Mouse (Mus musculus) E14TG2a.4 (cell line): Measurements from ENCODE around the gene Zfhx3.

Source experiments
- H3K27me3 ChIP-seq: 2 replicates; pipeline ENCODE4 v1.6.1; 2014; ENCODE audit warnings: low read length, control low read depth; ENCODE audit not compliant: insufficient read depth
- H3K36me3 ChIP-seq: 2 replicates; pipeline ENCODE4 v1.6.1; 2014; ENCODE audit warnings: low read length, control low read depth; ENCODE audit not compliant: insufficient read depth
- H3K4me1 ChIP-seq: replicated peaks from 2 replicates; pipeline ENCODE4 v1.6.1; 2014; ENCODE audit warnings: low read depth, low read length, control low read depth
- H3K4me3 ChIP-seq: replicated peaks from 2 replicates; pipeline ENCODE4 v1.5.1; 2014; ENCODE audit warnings: mild to moderate bottlenecking, low read length
- H3K9me3 ChIP-seq: 2 replicates; pipeline ENCODE4 v1.6.1; 2014; ENCODE audit warnings: low read length, control low read depth
- CTCF ChIP-seq: conservative IDR thresholded peaks from 2 replicates; pipeline ENCODE4 v1.5.1; 2014; ENCODE audit warnings: low read length
- NANOG ChIP-seq: IDR thresholded peaks from 2 replicates; pipeline ENCODE4 v1.6.1; 2014; ENCODE audit warnings: borderline replicate concordance, low read length, mixed read lengths
- POU5F1 ChIP-seq: IDR thresholded peaks from 2 replicates; pipeline ENCODE4 v1.6.1; 2014; ENCODE audit warnings: low read length, borderline replicate concordance

Zfhx3 gene

GRCm38 (mm10) chr8:108623660-108624059 is 681.2 kb downstream of the Zfhx3 start:
- Histone ChIP-seq H3K4me1 (peaks cover 21% of the 10 kb centered on the region), H3K27me3 (peaks cover 13% of the 10 kb centered on the region; the same call in 1 of the 2 replicates), H3K9me3 (peaks cover 7% of the 10 kb centered on the region), H3K4me3 (no peak overlapping the region), H3K36me3 (no peaks in the 10 kb centered on the region)
- TF ChIP-seq NANOG (no peak), POU5F1 (no peak), CTCF (no peak)

GRCm38 (mm10) chr8:108625571-108626120 is 683.2 kb downstream of the Zfhx3 start:
- Histone ChIP-seq H3K4me1 (peaks cover 18% of the 10 kb centered on the region), H3K36me3 (no peaks in the 10 kb centered on the region), H3K9me3 (peaks cover 10% of the 10 kb centered on the region), H3K27me3 (peaks cover 13% of the 10 kb centered on the region; the same call in 1 of the 2 replicates), H3K4me3 (no peak overlapping the region)
- TF ChIP-seq NANOG (no peak), POU5F1 (no peak), CTCF (no peak)

GRCm38 (mm10) chr8:108631069-108631468 is 688.6 kb downstream of the Zfhx3 start:
- Histone ChIP-seq H3K4me1 (no peaks in the 10 kb centered on the region), H3K27me3 (no peaks in the 10 kb centered on the region), H3K36me3 (no peaks in the 10 kb centered on the region), H3K4me3 (no peak overlapping the region), H3K9me3 (peaks cover 10% of the 10 kb centered on the region)
- TF ChIP-seq CTCF, result no peak
- TF ChIP-seq POU5F1, result no peak
- no peak for TF ChIP-seq NANOG

GRCm38 (mm10) chr8:108634282-108634681 is 691.8 kb downstream of the Zfhx3 start:
- Histone ChIP-seq H3K9me3 (no peaks in the 10 kb centered on the region), H3K4me1 (no peaks in the 10 kb centered on the region), H3K36me3 (no peaks in the 10 kb centered on the region), H3K27me3 (no peaks in the 10 kb centered on the region), H3K4me3 (no peak overlapping the region)
- no peak for TF ChIP-seq CTCF
- no peak for TF ChIP-seq POU5F1
- TF ChIP-seq NANOG, result no peak

GRCm38 (mm10) chr8:108637887-108638286 is 695.4 kb downstream of the Zfhx3 start:
- H3K27me3 ChIP-seq, result peaks cover 5% of the 10 kb centered on the region; the same call in 1 of the 2 replicates
- no peaks in the 10 kb centered on the region for H3K9me3 ChIP-seq
- TF ChIP-seq POU5F1, result no peak
- TF ChIP-seq CTCF, result no peak
- no peak for TF ChIP-seq NANOG
- no peak overlapping the region for H3K4me3 ChIP-seq
- no peaks in the 10 kb centered on the region for H3K36me3 ChIP-seq
- H3K4me1 ChIP-seq, result 0 out of 2 replicates have a peak, but pooled peaks cover 3% of the 10 kb centered on the region

- H3K9me3 ChIP-seq, result peaks cover 9% of the 10 kb centered on the region; the same call in 1 of the 2 replicates
- no peak for TF ChIP-seq NANOG
- no peak for TF ChIP-seq POU5F1
- peaks cover 31% of the 10 kb centered on the region for H3K4me1 ChIP-seq
- no peak overlapping the region for H3K4me3 ChIP-seq
- no peaks in the 10 kb centered on the region for H3K36me3 ChIP-seq
- peaks cover 5% of the 10 kb centered on the region; the same call in 1 of the 2 replicates for H3K27me3 ChIP-seq
These were observed 703.2 kb downstream of the Zfhx3 start for GRCm38 (mm10) chr8:108645660-108646059.

- Histone ChIP-seq H3K9me3 (peaks cover 9% of the 10 kb centered on the region; the same call in 1 of the 2 replicates), H3K4me3 (no peak overlapping the region), H3K27me3 (no peaks in the 10 kb centered on the region), H3K4me1 (peaks cover 31% of the 10 kb centered on the region), H3K36me3 (no peaks in the 10 kb centered on the region)
- TF ChIP-seq CTCF, result no peak
- TF ChIP-seq POU5F1, result no peak
- no peak for TF ChIP-seq NANOG
These were observed 705.1 kb downstream of the Zfhx3 start for GRCm38 (mm10) chr8:108647556-108647955.

- H3K9me3 ChIP-seq, result peaks cover 9% of the 10 kb centered on the region; the same call in 1 of the 2 replicates
- no peaks in the 10 kb centered on the region for H3K36me3 ChIP-seq
- peaks cover 28% of the 10 kb centered on the region for H3K4me1 ChIP-seq
- TF ChIP-seq POU5F1, result no peak
- no peak for TF ChIP-seq CTCF
- H3K27me3 ChIP-seq, result no peaks in the 10 kb centered on the region
- H3K4me3 ChIP-seq, result no peak overlapping the region
These were observed 706.5 kb downstream of the Zfhx3 start for GRCm38 (mm10) chr8:108648993-108649392.

- Histone ChIP-seq H3K4me3 (no peak overlapping the region), H3K4me1 (peaks cover 18% of the 10 kb centered on the region), H3K9me3 (peaks cover 9% of the 10 kb centered on the region; the same call in 1 of the 2 replicates), H3K36me3 (no peaks in the 10 kb centered on the region), H3K27me3 (no peaks in the 10 kb centered on the region; the same call in 1 of the 2 replicates)
- no peak for TF ChIP-seq POU5F1
- no peak for TF ChIP-seq CTCF
- TF ChIP-seq NANOG, result no peak
These were observed 708.4 kb downstream of the Zfhx3 start for GRCm38 (mm10) chr8:108650837-108651236.
